Mouse (Mus musculus): Measurements from ENCODE around the gene Krr1. TPM values are rescaled to one million over a fixed set of nuclear protein-coding genes. Genes with fewer than 3 reads are reported as not detected.
A peak's percentile ranks its signal among the peaks of the same experiment; 100 is the strongest.

The Krr1 gene
- polyA plus RNA-seq, 1 experiment: 8.9 TPM

DNA sequence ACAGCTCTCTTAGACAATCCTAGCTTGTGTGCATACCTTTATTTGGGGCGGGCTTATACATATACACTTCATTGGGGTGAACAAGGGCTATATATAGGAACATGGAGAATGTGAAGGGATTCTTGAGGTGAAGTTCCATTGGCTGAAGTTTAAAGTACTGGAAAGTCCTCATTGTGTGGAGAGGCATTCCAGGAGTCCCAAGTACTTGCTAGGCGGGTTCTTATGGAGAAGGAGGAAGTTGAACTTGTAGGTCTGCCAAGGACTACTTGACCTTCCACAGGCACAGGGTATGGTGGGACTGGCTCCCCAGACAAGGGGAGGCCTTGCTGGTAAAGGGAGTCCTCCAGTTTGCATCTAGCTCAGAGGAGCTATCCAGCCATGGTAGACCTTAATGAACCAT, 13.1 kb upstream of the Krr1 start:
- no peak overlapping the region for H3K27ac ChIP-seq (ENCODE audit: control insufficient read depth, insufficient read depth, low read length)
- WGBS: 69% methylated on average over 2 of the region's 2 CpGs
- H3K36me3 ChIP-seq (ENCODE audit: control insufficient read depth, insufficient read depth, low read length): no peaks in the 10 kb centered on the region
- H3K27me3 ChIP-seq (ENCODE audit: control insufficient read depth, insufficient read depth, low read length): no peaks in the 10 kb centered on the region
- no peaks in the 10 kb centered on the region for H3K4me1 ChIP-seq (replicated peaks; ENCODE audit: control insufficient read depth, insufficient read depth, low read length)
- no peak overlapping the region for H3K4me3 ChIP-seq (ENCODE audit: control insufficient read depth, insufficient read depth, low read length)
- TF ChIP-seq POLR2A (IDR thresholded peaks at IDR 0.05; ENCODE audit: control insufficient read depth, extremely low read depth, insufficient read depth, low read length, poor library complexity) (no peak), CTCF (IDR thresholded peaks at IDR 0.05; ENCODE audit: borderline replicate concordance, control insufficient read depth, extremely low read depth, insufficient read depth, low read length, poor library complexity) (no peak)
- DNase-seq: no peak

DNA sequence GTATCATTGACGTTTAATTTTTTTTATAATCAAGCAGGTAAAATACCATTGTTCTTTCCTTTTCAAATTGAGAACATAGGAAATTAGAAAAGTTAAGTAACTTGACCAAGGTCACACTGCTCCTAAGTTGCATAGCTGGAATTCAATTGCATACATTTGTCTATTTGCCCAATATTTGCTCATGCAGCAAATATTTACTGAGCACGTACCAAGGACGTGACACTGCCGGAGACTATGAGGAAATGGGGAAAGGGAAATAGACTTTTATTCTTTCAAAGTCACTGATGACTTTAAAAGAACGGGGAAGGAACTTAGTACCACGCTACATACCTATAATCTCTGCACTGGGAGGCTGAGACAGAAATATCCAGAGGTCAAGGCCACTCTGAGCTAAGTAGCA, 12.0 kb upstream of the Krr1 start:
- H3K27ac ChIP-seq (ENCODE audit: control insufficient read depth, insufficient read depth, low read length): no peak overlapping the region
- H3K36me3 ChIP-seq (ENCODE audit: control insufficient read depth, insufficient read depth, low read length): no peaks in the 10 kb centered on the region
- no peak for DNase-seq
- H3K27me3 ChIP-seq (ENCODE audit: control insufficient read depth, insufficient read depth, low read length): no peaks in the 10 kb centered on the region
- H3K4me3 ChIP-seq (ENCODE audit: control insufficient read depth, insufficient read depth, low read length): no peak overlapping the region
- H3K4me1 ChIP-seq (replicated peaks; ENCODE audit: control insufficient read depth, insufficient read depth, low read length): no peaks in the 10 kb centered on the region
- TF ChIP-seq CTCF (IDR thresholded peaks at IDR 0.05; ENCODE audit: borderline replicate concordance, control insufficient read depth, extremely low read depth, insufficient read depth, low read length, poor library complexity) (no peak), POLR2A (IDR thresholded peaks at IDR 0.05; ENCODE audit: control insufficient read depth, extremely low read depth, insufficient read depth, low read length, poor library complexity) (no peak)
- WGBS: 69% methylated on average over 6 of the region's 6 CpGs

DNA sequence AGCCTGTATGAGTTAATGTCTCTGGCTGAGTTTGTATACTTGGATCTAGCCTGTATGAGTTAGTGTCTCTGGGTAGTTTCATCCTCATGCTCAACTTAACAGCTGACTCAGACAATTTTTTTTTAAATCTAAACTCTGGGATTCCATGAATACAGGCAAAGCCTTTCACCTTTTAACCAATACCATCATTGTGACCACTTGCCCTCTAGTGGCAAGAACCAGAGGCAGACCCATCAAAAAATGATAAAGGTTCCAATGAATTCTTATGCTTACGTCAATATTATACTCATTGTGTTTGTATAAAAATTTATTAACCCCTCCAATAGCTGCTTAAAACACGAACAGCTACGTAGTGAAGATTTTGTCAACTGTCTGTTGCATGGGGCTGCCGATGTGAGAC, 6.1 kb upstream of the Krr1 start:
- 72% methylated on average over 4 of the region's 4 CpGs for WGBS
- no peak for TF ChIP-seq POLR2A (IDR thresholded peaks at IDR 0.05; ENCODE audit: control insufficient read depth, extremely low read depth, insufficient read depth, low read length, poor library complexity)
- TF ChIP-seq CTCF (IDR thresholded peaks at IDR 0.05; ENCODE audit: borderline replicate concordance, control insufficient read depth, extremely low read depth, insufficient read depth, low read length, poor library complexity): no peak
- no peak overlapping the region for H3K4me3 ChIP-seq (ENCODE audit: control insufficient read depth, insufficient read depth, low read length)

DNA sequence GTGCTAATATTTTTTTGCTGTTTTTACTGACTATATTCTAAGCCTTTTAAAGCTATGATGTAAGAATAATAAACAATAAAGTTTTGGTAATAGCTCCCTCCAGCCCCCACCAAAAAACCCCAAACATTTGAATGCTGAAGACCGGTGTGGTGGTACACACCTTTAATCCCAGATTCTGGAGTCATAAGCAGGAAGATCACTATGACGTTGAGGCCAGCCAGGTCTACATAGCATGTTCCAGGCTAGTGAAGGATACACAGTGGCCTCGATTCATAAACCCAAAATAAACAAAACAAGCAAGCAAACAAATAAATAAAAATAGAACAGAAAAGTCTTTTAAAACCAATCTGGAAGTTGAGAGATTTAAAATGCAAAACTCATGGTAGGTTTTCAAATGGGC, 535 bp upstream of the Krr1 start:
- no peaks in the 10 kb centered on the region; the same call in 1 of the 2 replicates for H3K4me1 ChIP-seq (replicated peaks; ENCODE audit: control insufficient read depth, insufficient read depth, low read length)
- no peak overlapping the region for H3K4me3 ChIP-seq (ENCODE audit: control insufficient read depth, insufficient read depth, low read length)
- TF ChIP-seq POLR2A (IDR thresholded peaks at IDR 0.05; ENCODE audit: control insufficient read depth, extremely low read depth, insufficient read depth, low read length, poor library complexity): no peak
- TF ChIP-seq CTCF (IDR thresholded peaks at IDR 0.05; ENCODE audit: borderline replicate concordance, control insufficient read depth, extremely low read depth, insufficient read depth, low read length, poor library complexity): no peak
- WGBS: 84% methylated on average over 3 of the region's 3 CpGs
- no peaks in the 10 kb centered on the region for H3K27me3 ChIP-seq (ENCODE audit: control insufficient read depth, insufficient read depth, low read length)
- H3K27ac ChIP-seq (ENCODE audit: control insufficient read depth, insufficient read depth, low read length): no peak overlapping the region
- no peaks in the 10 kb centered on the region for H3K36me3 ChIP-seq (ENCODE audit: control insufficient read depth, insufficient read depth, low read length)
- no peak for DNase-seq

More for the DNA sequence above, 6.1 kb upstream of the Krr1 start:
- H3K27ac ChIP-seq (ENCODE audit: control insufficient read depth, insufficient read depth, low read length): no peak overlapping the region
- no peaks in the 10 kb centered on the region for H3K36me3 ChIP-seq (ENCODE audit: control insufficient read depth, insufficient read depth, low read length)
- no peak for DNase-seq
- no peaks in the 10 kb centered on the region for H3K4me1 ChIP-seq (replicated peaks; ENCODE audit: control insufficient read depth, insufficient read depth, low read length)
- H3K27me3 ChIP-seq (ENCODE audit: control insufficient read depth, insufficient read depth, low read length): no peaks in the 10 kb centered on the region

DNA sequence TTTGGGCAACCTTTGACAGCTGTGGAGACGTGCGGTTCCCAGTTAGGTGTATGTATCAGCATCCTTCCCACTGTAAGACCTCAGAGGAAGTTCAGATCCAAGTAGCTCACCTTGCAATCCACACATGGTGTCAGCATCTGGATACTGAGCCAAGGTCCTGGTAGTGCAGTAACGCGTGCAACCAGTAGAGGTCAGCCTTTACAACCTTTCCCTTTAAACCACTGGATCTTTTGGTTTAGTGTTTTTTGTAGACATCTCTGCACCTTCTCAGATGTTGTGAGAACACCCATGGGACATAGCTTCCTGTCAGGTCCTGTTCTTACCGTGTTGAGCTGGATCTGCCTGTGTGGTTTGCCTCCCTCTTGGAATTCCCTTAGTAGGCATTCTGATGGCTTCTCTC, 5.1 kb downstream of the Krr1 start:
- no peak overlapping the region for H3K4me3 ChIP-seq (ENCODE audit: control insufficient read depth, insufficient read depth, low read length)
- H3K27me3 ChIP-seq (ENCODE audit: control insufficient read depth, insufficient read depth, low read length): no peaks in the 10 kb centered on the region
- DNase-seq: peak; percentile 66
- TF ChIP-seq POLR2A (IDR thresholded peaks at IDR 0.05; ENCODE audit: control insufficient read depth, extremely low read depth, insufficient read depth, low read length, poor library complexity) (no peak), CTCF (IDR thresholded peaks at IDR 0.05; ENCODE audit: borderline replicate concordance, control insufficient read depth, extremely low read depth, insufficient read depth, low read length, poor library complexity) (no peak)
- no peaks in the 10 kb centered on the region; the same call in 1 of the 2 replicates for H3K4me1 ChIP-seq (replicated peaks; ENCODE audit: control insufficient read depth, insufficient read depth, low read length)
- 28% methylated on average over 5 of the region's 5 CpGs for WGBS
- H3K36me3 ChIP-seq (ENCODE audit: control insufficient read depth, insufficient read depth, low read length): peaks cover 22% of the 10 kb centered on the region
- no peak overlapping the region for H3K27ac ChIP-seq (ENCODE audit: control insufficient read depth, insufficient read depth, low read length)

DNA sequence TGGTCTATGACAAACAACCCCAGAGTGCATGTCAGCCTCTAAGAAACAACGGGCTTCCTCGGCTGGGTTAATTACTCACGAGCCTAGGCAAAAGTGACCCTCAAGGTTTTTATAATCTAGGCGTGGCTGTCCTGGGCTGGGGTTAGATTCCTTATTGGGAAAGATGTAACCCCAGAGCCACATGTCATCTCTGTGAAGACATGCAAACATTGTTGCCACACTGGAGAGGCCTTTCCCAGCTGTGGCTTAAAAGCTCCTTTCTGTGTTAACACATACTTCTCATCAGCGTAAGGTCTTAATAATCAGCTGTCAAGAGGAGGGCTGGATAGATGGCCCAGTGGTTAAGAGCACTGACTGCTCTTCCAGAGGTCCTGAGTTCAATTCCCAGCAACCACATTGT, 10.6 kb downstream of the Krr1 start:
- no peak for DNase-seq
- peaks cover 69% of the 10 kb centered on the region for H3K36me3 ChIP-seq (ENCODE audit: control insufficient read depth, insufficient read depth, low read length)
- no peaks in the 10 kb centered on the region for H3K27me3 ChIP-seq (ENCODE audit: control insufficient read depth, insufficient read depth, low read length)
- no peak overlapping the region for H3K4me3 ChIP-seq (ENCODE audit: control insufficient read depth, insufficient read depth, low read length)
- H3K4me1 ChIP-seq (replicated peaks; ENCODE audit: control insufficient read depth, insufficient read depth, low read length): no peaks in the 10 kb centered on the region
- 93% methylated on average over 5 of the region's 5 CpGs for WGBS
- H3K27ac ChIP-seq (ENCODE audit: control insufficient read depth, insufficient read depth, low read length): no peak overlapping the region
- no peak for TF ChIP-seq CTCF (IDR thresholded peaks at IDR 0.05; ENCODE audit: borderline replicate concordance, control insufficient read depth, extremely low read depth, insufficient read depth, low read length, poor library complexity)
- TF ChIP-seq POLR2A (IDR thresholded peaks at IDR 0.05; ENCODE audit: control insufficient read depth, extremely low read depth, insufficient read depth, low read length, poor library complexity): no peak

DNA sequence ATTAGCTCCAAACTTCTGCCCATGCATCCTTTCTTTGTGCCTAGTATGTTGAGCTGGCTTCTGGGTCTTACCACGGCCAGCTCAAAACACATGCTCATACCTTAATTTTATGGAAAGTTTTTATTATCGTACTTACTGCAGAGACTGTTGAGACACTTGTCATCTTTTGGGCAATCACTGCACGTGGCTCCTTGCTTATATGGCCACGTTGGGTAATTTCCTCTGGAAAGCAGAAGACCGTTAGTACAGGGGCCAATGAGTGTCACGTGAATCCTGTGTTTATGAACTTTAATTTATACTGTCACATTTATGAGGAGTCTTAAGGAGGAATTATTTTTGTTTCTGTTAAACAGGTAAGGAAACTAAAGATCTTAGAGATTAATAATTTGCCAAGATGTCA, 14.0 kb downstream of the Krr1 start:
- 91% methylated on average over 6 of the region's 6 CpGs for WGBS
- H3K27me3 ChIP-seq (ENCODE audit: control insufficient read depth, insufficient read depth, low read length): no peaks in the 10 kb centered on the region
- H3K36me3 ChIP-seq (ENCODE audit: control insufficient read depth, insufficient read depth, low read length): peaks cover 60% of the 10 kb centered on the region
- no peaks in the 10 kb centered on the region for H3K4me1 ChIP-seq (replicated peaks; ENCODE audit: control insufficient read depth, insufficient read depth, low read length)
- no peak overlapping the region for H3K27ac ChIP-seq (ENCODE audit: control insufficient read depth, insufficient read depth, low read length)
- DNase-seq: no peak
- no peak overlapping the region for H3K4me3 ChIP-seq (ENCODE audit: control insufficient read depth, insufficient read depth, low read length)
- TF ChIP-seq CTCF (IDR thresholded peaks at IDR 0.05; ENCODE audit: borderline replicate concordance, control insufficient read depth, extremely low read depth, insufficient read depth, low read length, poor library complexity) (no peak), POLR2A (IDR thresholded peaks at IDR 0.05; ENCODE audit: control insufficient read depth, extremely low read depth, insufficient read depth, low read length, poor library complexity) (no peak)

All from thymus, adult 2 months (tissue).